Mouse (Mus musculus) layer of hippocampus, adult 9-11 months (tissue): ENCODE results near the gene Cdc34b.

Experiments used
- DNase-seq: peaks from one replicate; pipeline ENCODE4 v3.0.0; 2022

Cdc34b gene

GRCm38 (mm10) chr11:94752946-94753713 is 11.5 kb downstream of the Cdc34b start:
- DNase-seq: peak; percentile 36

GRCm38 (mm10) chr11:94759916-94760315 is 18.3 kb downstream of the Cdc34b start:
- DNase-seq: no peak

- peak; percentile 21 for DNase-seq
Measured at GRCm38 (mm10) chr11:94760364-94760763, 18.8 kb downstream of the Cdc34b start.

- DNase-seq: peak; percentile 20
Measured at GRCm38 (mm10) chr11:94760799-94761198, 19.2 kb downstream of the Cdc34b start.

- DNase-seq: no peak
Measured at GRCm38 (mm10) chr11:94762281-94762680, 20.7 kb downstream of the Cdc34b start.

- DNase-seq: no peak
Measured at GRCm38 (mm10) chr11:94762775-94763174, 21.2 kb downstream of the Cdc34b start.

- DNase-seq: no peak
Measured at GRCm38 (mm10) chr11:94767241-94767640, 25.7 kb downstream of the Cdc34b start.

- no peak for DNase-seq
Measured at GRCm38 (mm10) chr11:94772363-94773055, 30.9 kb downstream of the Cdc34b start.

- no peak for DNase-seq
Measured at GRCm38 (mm10) chr11:94773851-94774250, 32.3 kb downstream of the Cdc34b start.

GRCm38 (mm10) chr11:94774887-94775497 is 33.4 kb downstream of the Cdc34b start:
- no peak for DNase-seq

GRCm38 (mm10) chr11:94782603-94783002 is 41.0 kb downstream of the Cdc34b start, which contains the start of gene Tmem92:
TSS of gene Tmem92 (minus strand) at chr11:94782703.
- DNase-seq: no peak

- DNase-seq: peak; percentile 21
Measured at GRCm38 (mm10) chr11:94785247-94785646, 43.7 kb downstream of the Cdc34b start.

- DNase-seq: no peak
Measured at GRCm38 (mm10) chr11:94791700-94792099, 50.1 kb downstream of the Cdc34b start.
